Mouse (Mus musculus): ENCODE data around the gene Gria2.

DNA sequence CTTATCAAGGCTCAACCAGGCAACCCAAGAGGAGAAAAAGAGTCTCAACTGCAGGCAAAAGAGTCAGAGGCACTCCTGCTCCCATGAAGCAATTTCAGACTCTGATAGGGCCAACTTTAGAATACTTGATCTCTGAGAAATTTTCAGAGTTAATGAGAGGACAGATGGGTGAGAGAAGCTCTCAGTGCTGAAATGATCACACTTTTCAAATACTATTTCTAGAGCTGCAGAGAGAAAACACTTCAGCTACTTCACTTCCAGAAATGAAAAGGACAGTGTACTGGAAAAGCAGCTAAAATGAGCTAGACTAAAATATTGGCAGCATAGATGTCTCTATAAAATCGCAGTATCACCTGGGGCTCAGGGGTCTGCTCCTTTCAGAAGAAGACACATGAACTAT is 16.0 kb upstream of the Gria2 start:
- no peak for TF ChIP-seq ZNF384 (IDR thresholded peaks at IDR 0.05; ENCODE audit: low read depth, low read length)
- no peak for TF ChIP-seq MAX (IDR thresholded peaks at IDR 0.05; ENCODE audit: low read length)
- no peak for TF ChIP-seq POLR2A (IDR thresholded peaks at IDR 0.05; ENCODE audit: control insufficient read depth in 1 of 2, insufficient read depth in 1 of 2, low read depth in 1 of 2, low read length in 2 of 2, poor library complexity in 1 of 2)

Data from MEL (cell line).